Mouse (Mus musculus) megakaryocyte, adult 5-6 weeks (primary cell): ENCODE data around the gene Prmt7. TPM values are rescaled to one million over a fixed set of nuclear protein-coding genes. Genes with fewer than 3 reads are reported as not detected.

Experiments used
- ATAC-seq: 2 replicates; pipeline ENCODE4 v1.8.0; 2016; ENCODE audit warnings: mild to moderate bottlenecking, inconsistent platforms; ENCODE audit not compliant: poor library complexity, severe bottlenecking
- total RNA-seq, 2 experiments: library from RNA; stranded (forward) in 1 of 2; stranded (reverse) in 1 of 2; fragments of 153-499, 151-499 nt in 1 of 2; fragments of 221-1000, 200-1000 nt in 1 of 2; gene quantifications; 2 replicates each; pipeline versions ENCODE4 v1.2.3 to v1.2.4; 2015 to 2017

Prmt7 gene
- total RNA-seq, 2 experiments from 2014 or later: 2.7 to 10.3 TPM

- no peak for ATAC-seq
These were observed 3.2 kb downstream of the Prmt7 start for GRCm38 (mm10) chr8:106213959-106214358.

GRCm38 (mm10) chr8:106219620-106220019, 8.9 kb downstream of the Prmt7 start:
- no peak for ATAC-seq

GRCm38 (mm10) chr8:106226589-106226988, 15.9 kb downstream of the Prmt7 start:
- ATAC-seq: peak; percentile 69; the same call in 1 of the 2 replicates

GRCm38 (mm10) chr8:106231536-106231935, 20.8 kb downstream of the Prmt7 start:
- ATAC-seq: no peak

GRCm38 (mm10) chr8:106232751-106233150, 22.0 kb downstream of the Prmt7 start:
- ATAC-seq: no peak

- no peak for ATAC-seq
These were observed 24.0 kb downstream of the Prmt7 start for GRCm38 (mm10) chr8:106234567-106235261.

GRCm38 (mm10) chr8:106237106-106237505, 26.4 kb downstream of the Prmt7 start:
- no peak for ATAC-seq

- ATAC-seq: no peak
These were observed 39.5 kb downstream of the Prmt7 start for GRCm38 (mm10) chr8:106250186-106250585.

- ATAC-seq: no peak
These were observed 47.4 kb downstream of the Prmt7 start for GRCm38 (mm10) chr8:106258169-106258568.

- no peak for ATAC-seq
These were observed 49.0 kb downstream of the Prmt7 start for GRCm38 (mm10) chr8:106259579-106260255.

- no peak for ATAC-seq
These were observed 50.2 kb downstream of the Prmt7 start for GRCm38 (mm10) chr8:106260894-106261293.

- ATAC-seq: no peak
These were observed 51.6 kb downstream of the Prmt7 start for GRCm38 (mm10) chr8:106262343-106262742.

GRCm38 (mm10) chr8:106263928-106264327, 53.2 kb downstream of the Prmt7 start:
- no peak for ATAC-seq

- ATAC-seq: no peak
These were observed 54.7 kb downstream of the Prmt7 start for GRCm38 (mm10) chr8:106265398-106265797.

GRCm38 (mm10) chr8:106268710-106269346, 58.1 kb downstream of the Prmt7 start:
- no peak for ATAC-seq

- no peak for ATAC-seq
These were observed 60.1 kb downstream of the Prmt7 start for GRCm38 (mm10) chr8:106270804-106271203.

GRCm38 (mm10) chr8:106271378-106271777, 60.6 kb downstream of the Prmt7 start:
- no peak for ATAC-seq

- ATAC-seq: no peak
These were observed 62.7 kb downstream of the Prmt7 start for GRCm38 (mm10) chr8:106273468-106273867.

- ATAC-seq: no peak
These were observed 66.1 kb downstream of the Prmt7 start for GRCm38 (mm10) chr8:106276709-106277317.

GRCm38 (mm10) chr8:106278367-106279042, 67.8 kb downstream of the Prmt7 start:
- no peak for ATAC-seq

- ATAC-seq: no peak
These were observed 69.4 kb downstream of the Prmt7 start for GRCm38 (mm10) chr8:106280154-106280553.
